Mouse (Mus musculus): Measurements from ENCODE around the gene Trim2.

The Trim2 gene

GRCm38 (mm10) chr3:84169393-84170005 is 137.2 kb downstream of the Trim2 start:
- peak; percentile 34 for DNase-seq (ENCODE audit: low read depth, low spot score)
- no peaks in the 10 kb centered on the region for H3K27me3 ChIP-seq (ENCODE audit: control insufficient read depth, insufficient read depth, low read length, poor library complexity, severe bottlenecking)
- no peaks in the 10 kb centered on the region for H3K36me3 ChIP-seq (ENCODE audit: control insufficient read depth, insufficient read depth, low read length, poor library complexity, severe bottlenecking)

GRCm38 (mm10) chr3:84168943-84169342 is 137.7 kb downstream of the Trim2 start:
- DNase-seq (ENCODE audit: low read depth, low spot score), result no peak
- Histone ChIP-seq H3K27me3 (ENCODE audit: control insufficient read depth, insufficient read depth, low read length, poor library complexity, severe bottlenecking) (no peaks in the 10 kb centered on the region), H3K36me3 (ENCODE audit: control insufficient read depth, insufficient read depth, low read length, poor library complexity, severe bottlenecking) (no peaks in the 10 kb centered on the region)

- Histone ChIP-seq H3K36me3 (ENCODE audit: control insufficient read depth, insufficient read depth, low read length, poor library complexity, severe bottlenecking) (no peaks in the 10 kb centered on the region), H3K27me3 (ENCODE audit: control insufficient read depth, insufficient read depth, low read length, poor library complexity, severe bottlenecking) (no peaks in the 10 kb centered on the region)
- no peak for DNase-seq (ENCODE audit: low read depth, low spot score)
Measured at GRCm38 (mm10) chr3:84166073-84166472, 140.6 kb downstream of the Trim2 start.

DNA sequence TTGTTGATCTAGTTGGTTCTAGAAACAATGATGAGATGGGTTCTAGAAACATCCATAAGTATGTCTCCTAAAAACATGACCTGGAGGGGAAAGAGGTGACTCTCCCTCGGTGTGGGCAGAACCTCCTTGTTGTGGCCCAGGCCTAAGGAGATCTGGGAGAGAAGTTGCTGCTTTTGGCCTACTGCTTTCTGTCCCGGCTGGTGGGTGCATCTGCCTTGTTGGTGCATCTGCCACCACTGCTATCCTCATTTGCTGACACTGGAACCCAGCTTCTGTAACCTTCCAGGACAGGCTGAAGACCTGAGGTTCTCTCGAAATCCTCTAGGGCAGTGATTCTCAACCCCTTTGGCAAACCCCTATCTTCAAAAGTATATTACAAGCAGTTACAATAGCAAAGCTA is 141.3 kb downstream of the Trim2 start:
- Histone ChIP-seq H3K36me3 (ENCODE audit: control insufficient read depth, insufficient read depth, low read length, poor library complexity, severe bottlenecking) (no peaks in the 10 kb centered on the region), H3K27me3 (ENCODE audit: control insufficient read depth, insufficient read depth, low read length, poor library complexity, severe bottlenecking) (no peaks in the 10 kb centered on the region)
- no peak for DNase-seq (ENCODE audit: low read depth, low spot score)

- Histone ChIP-seq H3K27me3 (ENCODE audit: control insufficient read depth, insufficient read depth, low read length, poor library complexity, severe bottlenecking) (no peaks in the 10 kb centered on the region), H3K36me3 (ENCODE audit: control insufficient read depth, insufficient read depth, low read length, poor library complexity, severe bottlenecking) (no peaks in the 10 kb centered on the region)
- DNase-seq (ENCODE audit: low read depth, low spot score), result no peak
Measured at GRCm38 (mm10) chr3:84157559-84158350, 148.9 kb downstream of the Trim2 start.

DNA sequence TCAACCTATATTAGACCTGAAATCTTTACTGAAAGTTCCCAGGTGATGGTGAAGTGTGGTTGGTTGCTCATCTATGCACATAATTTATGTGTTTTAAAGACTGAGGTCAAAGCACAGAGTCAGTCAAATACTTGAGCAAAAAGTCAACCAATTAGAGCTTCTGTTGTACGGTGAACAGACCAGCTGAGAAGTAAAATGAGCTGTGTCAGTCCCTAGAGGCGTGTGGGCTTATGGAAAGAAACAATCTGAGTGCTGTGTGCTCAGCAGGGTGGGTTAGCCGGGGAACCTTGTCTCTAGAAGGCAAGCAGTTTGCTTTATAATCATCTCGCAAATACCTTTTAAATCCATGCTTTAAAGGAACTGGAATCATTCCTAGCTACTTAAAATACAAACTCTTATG is 149.7 kb downstream of the Trim2 start:
- H3K27me3 ChIP-seq (ENCODE audit: control insufficient read depth, insufficient read depth, low read length, poor library complexity, severe bottlenecking), result no peaks in the 10 kb centered on the region
- DNase-seq (ENCODE audit: low read depth, low spot score), result peak; percentile 58
- H3K36me3 ChIP-seq (ENCODE audit: control insufficient read depth, insufficient read depth, low read length, poor library complexity, severe bottlenecking), result no peaks in the 10 kb centered on the region

- no peaks in the 10 kb centered on the region for H3K36me3 ChIP-seq (ENCODE audit: control insufficient read depth, insufficient read depth, low read length, poor library complexity, severe bottlenecking)
- no peaks in the 10 kb centered on the region for H3K27me3 ChIP-seq (ENCODE audit: control insufficient read depth, insufficient read depth, low read length, poor library complexity, severe bottlenecking)
- no peak for DNase-seq (ENCODE audit: low read depth, low spot score)
Measured at GRCm38 (mm10) chr3:84156105-84156504, 150.6 kb downstream of the Trim2 start.

DNA sequence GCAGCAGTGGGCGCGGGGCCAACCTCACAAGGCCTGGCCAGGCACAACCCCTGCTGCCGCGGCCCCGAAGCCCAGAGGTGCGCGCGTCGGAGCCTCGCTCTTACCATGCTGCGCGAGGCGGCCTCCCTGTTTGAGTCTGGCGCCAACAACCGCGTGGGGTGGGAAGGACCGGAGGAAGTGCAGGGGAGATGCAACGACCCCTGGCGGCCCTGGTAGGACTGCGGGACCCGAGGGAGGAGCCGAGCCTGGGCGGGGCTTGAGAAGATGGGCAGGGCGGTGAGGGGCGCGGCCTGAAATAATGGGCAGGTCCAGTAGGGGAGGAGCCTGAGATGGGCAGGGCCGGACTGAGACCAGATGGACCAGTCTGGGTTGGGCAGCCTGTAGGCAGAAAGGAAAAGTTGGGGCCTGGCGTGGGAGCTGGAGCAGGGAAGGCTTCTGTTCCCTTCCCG is 151.1 kb downstream of the Trim2 start, which contains the start of gene Mnd1:
Mnd1 (minus strand) TSS at position 229 of the 449 bp plus-strand sequence.
- peak; percentile 97 for DNase-seq (ENCODE audit: low read depth, low spot score)

GRCm38 (mm10) chr3:84155146-84155545 is 151.5 kb downstream of the Trim2 start:
- no peaks in the 10 kb centered on the region for H3K36me3 ChIP-seq (ENCODE audit: control insufficient read depth, insufficient read depth, low read length, poor library complexity, severe bottlenecking)
- no peak for DNase-seq (ENCODE audit: low read depth, low spot score)
- H3K27me3 ChIP-seq (ENCODE audit: control insufficient read depth, insufficient read depth, low read length, poor library complexity, severe bottlenecking), result no peaks in the 10 kb centered on the region

More for the DNA sequence above, 151.1 kb downstream of the Trim2 start, which contains the start of gene Mnd1:
- no peaks in the 10 kb centered on the region for H3K27me3 ChIP-seq (ENCODE audit: control insufficient read depth, insufficient read depth, low read length, poor library complexity, severe bottlenecking)
- no peaks in the 10 kb centered on the region for H3K36me3 ChIP-seq (ENCODE audit: control insufficient read depth, insufficient read depth, low read length, poor library complexity, severe bottlenecking)

GRCm38 (mm10) chr3:84154721-84155141 is 151.9 kb downstream of the Trim2 start:
- H3K36me3 ChIP-seq (ENCODE audit: control insufficient read depth, insufficient read depth, low read length, poor library complexity, severe bottlenecking), result no peaks in the 10 kb centered on the region
- DNase-seq (ENCODE audit: low read depth, low spot score), result peak; percentile 15
- no peaks in the 10 kb centered on the region for H3K27me3 ChIP-seq (ENCODE audit: control insufficient read depth, insufficient read depth, low read length, poor library complexity, severe bottlenecking)

GRCm38 (mm10) chr3:84149831-84150230 is 156.8 kb downstream of the Trim2 start:
- Histone ChIP-seq H3K27me3 (ENCODE audit: control insufficient read depth, insufficient read depth, low read length, poor library complexity, severe bottlenecking) (no peaks in the 10 kb centered on the region), H3K36me3 (ENCODE audit: control insufficient read depth, insufficient read depth, low read length, poor library complexity, severe bottlenecking) (no peaks in the 10 kb centered on the region)
- no peak for DNase-seq (ENCODE audit: low read depth, low spot score)

GRCm38 (mm10) chr3:84140947-84141346 is 165.7 kb downstream of the Trim2 start:
- no peak for DNase-seq (ENCODE audit: low read depth, low spot score)
- H3K27me3 ChIP-seq (ENCODE audit: control insufficient read depth, insufficient read depth, low read length, poor library complexity, severe bottlenecking), result no peaks in the 10 kb centered on the region
- H3K36me3 ChIP-seq (ENCODE audit: control insufficient read depth, insufficient read depth, low read length, poor library complexity, severe bottlenecking), result no peaks in the 10 kb centered on the region

GRCm38 (mm10) chr3:84136509-84136908 is 170.2 kb downstream of the Trim2 start:
- DNase-seq (ENCODE audit: low read depth, low spot score), result no peak
- H3K36me3 ChIP-seq (ENCODE audit: control insufficient read depth, insufficient read depth, low read length, poor library complexity, severe bottlenecking), result no peaks in the 10 kb centered on the region
- H3K27me3 ChIP-seq (ENCODE audit: control insufficient read depth, insufficient read depth, low read length, poor library complexity, severe bottlenecking), result no peaks in the 10 kb centered on the region

GRCm38 (mm10) chr3:84135933-84136332 is 170.7 kb downstream of the Trim2 start:
- no peak for DNase-seq (ENCODE audit: low read depth, low spot score)
- no peaks in the 10 kb centered on the region for H3K27me3 ChIP-seq (ENCODE audit: control insufficient read depth, insufficient read depth, low read length, poor library complexity, severe bottlenecking)
- no peaks in the 10 kb centered on the region for H3K36me3 ChIP-seq (ENCODE audit: control insufficient read depth, insufficient read depth, low read length, poor library complexity, severe bottlenecking)

DNA sequence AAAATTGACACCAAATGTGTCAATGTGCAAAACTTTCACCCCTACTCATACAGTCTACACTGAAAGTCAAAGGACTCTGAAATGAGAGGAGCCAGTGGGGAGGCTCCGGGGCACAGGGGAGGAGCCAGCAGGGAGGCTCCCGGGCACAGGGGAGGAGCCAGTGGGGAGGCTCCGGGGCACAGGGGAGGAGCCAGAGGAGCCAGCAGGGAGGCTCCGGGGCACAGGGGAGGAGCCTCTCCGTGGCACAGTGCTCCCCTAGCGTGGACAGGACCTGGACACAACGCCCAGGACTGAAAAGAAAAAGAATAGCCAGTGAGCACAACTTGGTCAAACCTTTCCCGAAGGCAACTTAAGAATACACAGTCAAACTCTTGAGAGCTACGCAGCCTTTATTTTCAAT is 171.3 kb downstream of the Trim2 start:
- no peaks in the 10 kb centered on the region for H3K27me3 ChIP-seq (ENCODE audit: control insufficient read depth, insufficient read depth, low read length, poor library complexity, severe bottlenecking)
- peak; percentile 23 for DNase-seq (ENCODE audit: low read depth, low spot score)
- no peaks in the 10 kb centered on the region for H3K36me3 ChIP-seq (ENCODE audit: control insufficient read depth, insufficient read depth, low read length, poor library complexity, severe bottlenecking)

Measured in splenic B cell, adult 2 months (primary cell).